ENCODE assay signal across 22 mouse cellular contexts in the genomic region with DNA sequence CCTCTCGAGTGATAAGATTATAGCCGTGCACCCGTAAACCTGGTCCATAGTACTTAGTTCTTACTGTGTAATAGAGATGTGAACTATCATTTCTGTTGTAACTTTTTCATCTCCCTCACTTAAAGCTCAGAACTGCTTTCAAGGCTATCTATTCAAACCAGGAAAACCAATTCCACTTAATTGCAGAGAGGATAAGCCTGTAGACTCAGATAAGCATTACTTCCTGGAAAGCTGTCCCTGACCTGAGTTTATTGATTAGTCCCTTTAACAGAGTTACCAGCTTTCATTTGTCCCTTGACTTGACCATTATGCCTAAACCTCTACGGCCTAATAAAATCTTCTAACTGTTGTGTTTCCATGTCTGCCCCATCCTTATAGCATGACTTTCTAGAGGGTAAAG. TPM values are rescaled to one million over a fixed set of nuclear protein-coding genes. Genes with fewer than 3 reads are reported as not detected.
DNase-seq lines count a peak whose midpoint lies in the region; ATAC-seq and TF ChIP-seq lines count a peak whose summit lies in the region.
"Had no signal": no experiment of that assay in that cellular context is flagged by ENCODE, and none has a peak within 500 bp of the region (broad histone marks: within the 10 kb centered on the region; RNA-seq: fewer than 3 reads in every experiment).

No protein-coding gene starts in this region.

- TF ChIP-seq RAD21 in MEL (IDR thresholded peaks at IDR 0.05; ENCODE audit: low read depth, low read length): no peak

- no peak for TF ChIP-seq POLR2A in MEL (IDR thresholded peaks at IDR 0.05; ENCODE audit: control insufficient read depth in 1 of 2, insufficient read depth in 1 of 2, low read depth in 1 of 2, low read length in 2 of 2, poor library complexity in 1 of 2)

- no peaks in the 10 kb centered on the region for H3K27me3 ChIP-seq in MEL (ENCODE audit: control insufficient read depth in 1 of 2, insufficient read depth in 2 of 2, low read length in 2 of 2)
- no peaks in the 10 kb centered on the region; the same call in 1 of the 2 replicates for H3K27me3 ChIP-seq in liver, embryonic 12.5 days (replicated peaks)
- H3K27me3 ChIP-seq: embryonic facial prominence, embryonic 15.5 days; midbrain, embryonic 12.5 days; Patski had no signal

- TF ChIP-seq EP300 in MEL (IDR thresholded peaks at IDR 0.05; ENCODE audit: low read depth in 1 of 2, low read length in 2 of 2): peak; percentile 83 to 88

- peaks cover 7 to 33% of the 10 kb centered on the region in 2 experiments for H3K4me1 ChIP-seq in MEL (ENCODE audit: control insufficient read depth in 1 of 2, insufficient read depth in 2 of 2, low read length in 2 of 2)
- peaks cover 51% of the 10 kb centered on the region for H3K4me1 ChIP-seq in liver, embryonic 12.5 days

- H3K9me3 ChIP-seq in MEL (replicated peaks; ENCODE audit: insufficient read depth, low read length): no peaks in the 10 kb centered on the region
- H3K9me3 ChIP-seq in liver, embryonic 12.5 days (replicated peaks): no peaks in the 10 kb centered on the region
- H3K9me3 ChIP-seq: embryonic facial prominence, embryonic 15.5 days; heart, embryonic 10.5 days; hindbrain, embryonic 10.5 days; midbrain, embryonic 12.5 days had no signal

- DNase-seq in MEL (ENCODE audit: low read depth, low spot score): peak; percentile 58
- peak; percentile 61 for DNase-seq in c-Kit-positive CD71-positive TER-119-negative erythroid progenitor cells, embryonic 14.5 days (ENCODE audit: low read depth)
- no peak for DNase-seq in thymus, postnatal 25 days
- DNase-seq in left cerebral cortex, adult 11 months (ENCODE audit: low spot score): no peak
- DNase-seq: adrenal gland, adult 2 months; cerebellum, adult 9-11 months; kidney, adult 2 months; left cerebral cortex, postnatal 4 days; lung, adult 18-20 months; lung, postnatal 10 days; retina, postnatal 1 day had no signal

- H3K27ac ChIP-seq in MEL (ENCODE audit: control insufficient read depth, low read depth, low read length) (no peak overlapping the region), macrophage (peak overlapping the region; percentile 87)
- H3K27ac ChIP-seq in liver, embryonic 12.5 days: no peak overlapping the region
- H3K27ac ChIP-seq: embryonic facial prominence, embryonic 15.5 days; midbrain, embryonic 12.5 days; stomach, postnatal 0 days had no signal

- peak; percentile 31; the same call in 1 of the 2 replicates for ATAC-seq in liver, embryonic 12.5 days
- no peak for ATAC-seq in cerebellum, adult (ENCODE audit: insufficient number of reproducible peaks, low FRiP score, low TSS enrichment)
- ATAC-seq: forebrain, embryonic 14.5 days; hindbrain, postnatal 0 days; Patski had no signal

- H3K4me2 ChIP-seq in liver, embryonic 12.5 days: peak overlapping the region; percentile 40; the same call in 1 of the 2 replicates
- H3K4me2 ChIP-seq: midbrain, embryonic 12.5 days had no signal

- no peak overlapping the region for H3K9ac ChIP-seq in MEL (ENCODE audit: control insufficient read depth, low read depth, low read length, poor library complexity, severe bottlenecking)
- H3K9ac ChIP-seq in liver, embryonic 12.5 days: no peak overlapping the region
- H3K9ac ChIP-seq: embryonic facial prominence, embryonic 15.5 days; midbrain, embryonic 12.5 days had no signal

- 18% methylated on average over 4 of the region's 4 CpGs for WGBS in liver, embryonic 12.5 days (ENCODE audit: insufficient replicate concordance)
- WGBS in macrophage (ENCODE audit: missing documents): 93% methylated on average over 4 of the region's 4 CpGs

- H3K4me3 ChIP-seq in MEL (ENCODE audit: control insufficient read depth in 1 of 2, insufficient read depth in 1 of 2, low read depth in 2 of 2, low read length in 2 of 2): no peak overlapping the region
- no peak overlapping the region; the same call in 1 of the 2 replicates for H3K4me3 ChIP-seq in liver, embryonic 12.5 days
- H3K4me3 ChIP-seq in macrophage (ENCODE audit: inconsistent target): no peak overlapping the region
- H3K4me3 ChIP-seq: embryonic facial prominence, embryonic 15.5 days; heart, embryonic 10.5 days; hindbrain, embryonic 10.5 days; midbrain, embryonic 12.5 days had no signal

- peaks cover 30% of the 10 kb centered on the region for H3K79me2 ChIP-seq in MEL (ENCODE audit: control insufficient read depth, insufficient read depth, low read length, poor library complexity)
- H3K79me2 ChIP-seq in macrophage (ENCODE audit: inconsistent target): peaks cover 41% of the 10 kb centered on the region

- peaks cover 4 to 46% of the 10 kb centered on the region in 2 experiments for H3K36me3 ChIP-seq in MEL (ENCODE audit: control insufficient read depth in 1 of 2, insufficient read depth in 2 of 2, low read length in 2 of 2)
- H3K36me3 ChIP-seq in liver, embryonic 12.5 days: peaks cover 17% of the 10 kb centered on the region
- peaks cover 9% of the 10 kb centered on the region; the same call in 1 of the 2 replicates for H3K36me3 ChIP-seq in macrophage (ENCODE audit: inconsistent target)

- no peak for TF ChIP-seq CTCF in MEL (IDR thresholded peaks at IDR 0.05 in 2 of 3, conservative IDR thresholded peaks at IDR 0.05 in 1 of 3; ENCODE audit: control insufficient read depth in 1 of 3, insufficient read depth in 1 of 3, low read depth in 2 of 3, low read length in 3 of 3, poor library complexity in 1 of 3, severe bottlenecking in 1 of 3)

TF ChIP-seq in MEL, 35 proteins besides CTCF, POLR2A, EP300 and RAD21 (continues in another document):
- TF ChIP-seq POLR2AphosphoS2 (IDR thresholded peaks at IDR 0.05; ENCODE audit: low read length) (no peak), CHD1 (IDR thresholded peaks at IDR 0.05; ENCODE audit: low read depth, low read length) (no peak), MAFK (IDR thresholded peaks at IDR 0.05; ENCODE audit: borderline replicate concordance, low read depth, low read length) (0 out of 2 replicates have a peak, but pooled peaks have one; percentile 24), NELFE (IDR thresholded peaks at IDR 0.05; ENCODE audit: low read depth, low read length) (no peak), TAL1 (IDR thresholded peaks at IDR 0.05; ENCODE audit: low read length) (peak; percentile 90)

RNA-seq across cellular contexts. Expression of a gene that starts 1.4 kb away (rescaled TPM):
- total RNA-seq in MEL (2012; rRNA removed): 223 and 307 TPM in 2 replicates
- polyA plus RNA-seq in MEL (2012; ENCODE audit: insufficient read depth in 1 of 2, insufficient read length in 2 of 2, low read depth in 1 of 2, low replicate concordance in 2 of 2, missing spikeins in 1 of 2) (100 to 1,000 TPM in 1 of 2 experiments, not detected in 1; 416 TPM), macrophage (2018) (1,330 to 1,969 TPM (median 1,907 TPM) in 3 replicates)
- polyA plus RNA-seq in liver, embryonic 12.5 days (2016; fragmentation: Nextera tagmentation; extraction: Ambion mirVana): 916 and 985 TPM in 2 replicates
- 100 to 1,000 TPM in 24 of 26 experiments, 10 to 100 TPM in 2; 89.0 to 603 (median 253) TPM for total RNA-seq in macrophage (2018; cell fraction: chromatin; rRNA removed)
- total RNA-seq in macrophage (2018; cell fraction: cytosol; rRNA removed): 1,000 to 10,000 TPM in 13 of 26 experiments, 100 to 1,000 TPM in 13; 721 to 1,615 (median 996) TPM
- 100 to 1,000 TPM in 25 of 26 experiments, 10 to 100 TPM in 1; 85.1 to 546 (median 313) TPM for total RNA-seq in macrophage (2018; cell fraction: nucleus; rRNA removed)

RNA-seq across cellular contexts. Expression of a gene that starts 24.2 kb away (rescaled TPM):
- 12.2 and 15.1 TPM in 2 replicates for total RNA-seq in MEL (2012; rRNA removed)
- polyA plus RNA-seq in MEL (2012; ENCODE audit: insufficient read depth in 1 of 2, insufficient read length in 2 of 2, low read depth in 1 of 2, low replicate concordance in 2 of 2, missing spikeins in 1 of 2) (10 to 100 TPM in 1 of 2 experiments, not detected in 1; 22.8 TPM), macrophage (2018) (5.1 to 10.4 TPM (median 9.4 TPM) in 3 replicates)
- 17.5 and 18.9 TPM in 2 replicates for polyA plus RNA-seq in liver, embryonic 12.5 days (2016; fragmentation: Nextera tagmentation; extraction: Ambion mirVana)
- 1 to 10 TPM in 8 of 26 experiments, under 1 TPM in 7, not detected in 11; 0.34 to 3.6 (median 1.5) TPM for total RNA-seq in macrophage (2018; cell fraction: chromatin; rRNA removed)
- 10 to 100 TPM in 1 of 26 experiments, 1 to 10 TPM in 25; 4.2 to 10.0 (median 6.3) TPM for total RNA-seq in macrophage (2018; cell fraction: cytosol; rRNA removed)
- 1 to 10 TPM in 19 of 26 experiments, under 1 TPM in 6, not detected in 1; 0.50 to 8.3 (median 1.7) TPM for total RNA-seq in macrophage (2018; cell fraction: nucleus; rRNA removed)

RNA-seq across cellular contexts. Expression of a gene that starts 24.4 kb away (rescaled TPM):
- 12.3 and 14.2 TPM in 2 replicates for total RNA-seq in MEL (2012; rRNA removed)
- polyA plus RNA-seq in MEL (2012; ENCODE audit: insufficient read depth in 1 of 2, insufficient read length in 2 of 2, low read depth in 1 of 2, low replicate concordance in 2 of 2, missing spikeins in 1 of 2) (10 to 100 TPM in 1 of 2 experiments, not detected in 1; 26.0 TPM), macrophage (2018) (7.9 to 32.9 TPM (median 10.8 TPM) in 3 replicates)
- polyA plus RNA-seq in liver, embryonic 12.5 days (2016; fragmentation: Nextera tagmentation; extraction: Ambion mirVana): 17.3 and 17.5 TPM in 2 replicates
- 100 to 1,000 TPM in 1 of 26 experiments, 10 to 100 TPM in 25; 30.6 to 103 (median 65.3) TPM for total RNA-seq in macrophage (2018; cell fraction: chromatin; rRNA removed)
- 10 to 100 TPM in 22 of 26 experiments, 1 to 10 TPM in 4; 8.1 to 23.9 (median 12.8) TPM for total RNA-seq in macrophage (2018; cell fraction: cytosol; rRNA removed)
- 10 to 100 TPM; 26.0 to 80.4 (median 57.5) TPM for total RNA-seq in macrophage (2018; cell fraction: nucleus; rRNA removed)

RNA-seq across cellular contexts. Expression of a gene that starts 32.5 kb away (rescaled TPM):
- 258 and 281 TPM in 2 replicates for total RNA-seq in MEL (2012; rRNA removed)
- polyA plus RNA-seq in MEL (2012; ENCODE audit: insufficient read depth in 1 of 2, insufficient read length in 2 of 2, low read depth in 1 of 2, low replicate concordance in 2 of 2, missing spikeins in 1 of 2) (100 to 1,000 TPM in 1 of 2 experiments, not detected in 1; 358 TPM), macrophage (2018) (1,138 to 1,978 TPM (median 1,711 TPM) in 3 replicates)
- 281 and 287 TPM in 2 replicates for polyA plus RNA-seq in liver, embryonic 12.5 days (2016; fragmentation: Nextera tagmentation; extraction: Ambion mirVana)
- 100 to 1,000 TPM in 24 of 26 experiments, 10 to 100 TPM in 2; 83.3 to 459 (median 260) TPM for total RNA-seq in macrophage (2018; cell fraction: chromatin; rRNA removed)
- 1,000 to 10,000 TPM; 1,790 to 2,654 (median 2,221) TPM for total RNA-seq in macrophage (2018; cell fraction: cytosol; rRNA removed)
- 1,000 to 10,000 TPM in 2 of 26 experiments, 100 to 1,000 TPM in 24; 276 to 1,128 (median 644) TPM for total RNA-seq in macrophage (2018; cell fraction: nucleus; rRNA removed)

RNA-seq across cellular contexts. Expression of a gene that starts 36.8 kb away (rescaled TPM):
- total RNA-seq in MEL (2012; rRNA removed): 2.3 and 2.8 TPM in 2 replicates
- polyA plus RNA-seq in MEL (2012; ENCODE audit: insufficient read depth in 1 of 2, insufficient read length in 2 of 2, low read depth in 1 of 2, low replicate concordance in 2 of 2, missing spikeins in 1 of 2) (1 to 10 TPM in 1 of 2 experiments, not detected in 1; 3.3 TPM), macrophage (2018) (3.1 to 8.1 TPM (median 7.1 TPM) in 3 replicates)
- polyA plus RNA-seq in liver, embryonic 12.5 days (2016; fragmentation: Nextera tagmentation; extraction: Ambion mirVana): 2.2 and 2.6 TPM in 2 replicates
- 10 to 100 TPM in 20 of 26 experiments, 1 to 10 TPM in 6; 3.4 to 25.8 (median 14.1) TPM for total RNA-seq in macrophage (2018; cell fraction: chromatin; rRNA removed)
- total RNA-seq in macrophage (2018; cell fraction: cytosol; rRNA removed): 1 to 10 TPM; 3.1 to 9.4 (median 5.5) TPM
- total RNA-seq in macrophage (2018; cell fraction: nucleus; rRNA removed): 10 to 100 TPM in 8 of 26 experiments, 1 to 10 TPM in 18; 3.7 to 21.1 (median 7.0) TPM

Comparison
In these comparisons a context has a peak if more than half of its experiments do, and no peak if none do; other contexts are left out.
1. DNase-seq: peak in MEL (single experiment) and c-Kit-positive CD71-positive TER-119-negative erythroid progenitor cells, embryonic 14.5 days (single experiment); none in thymus, postnatal 25 days (single experiment) and left cerebral cortex, adult 11 months (single experiment).